Mouse (Mus musculus) stomach, postnatal 0 days (tissue): ENCODE data around the gene Cxcr6.

Source experiments
- CTCF ChIP-seq: IDR thresholded peaks from 2 replicates; pipeline ENCODE4 v1.5.1; 2016; ENCODE audit warnings: antibody characterized with exemption, low read depth, mild to moderate bottlenecking, moderate library complexity
- EP300 ChIP-seq: optimal IDR thresholded peaks from 2 replicates; pipeline ENCODE3; 2016; ENCODE audit warnings: antibody characterized with exemption

DNA sequence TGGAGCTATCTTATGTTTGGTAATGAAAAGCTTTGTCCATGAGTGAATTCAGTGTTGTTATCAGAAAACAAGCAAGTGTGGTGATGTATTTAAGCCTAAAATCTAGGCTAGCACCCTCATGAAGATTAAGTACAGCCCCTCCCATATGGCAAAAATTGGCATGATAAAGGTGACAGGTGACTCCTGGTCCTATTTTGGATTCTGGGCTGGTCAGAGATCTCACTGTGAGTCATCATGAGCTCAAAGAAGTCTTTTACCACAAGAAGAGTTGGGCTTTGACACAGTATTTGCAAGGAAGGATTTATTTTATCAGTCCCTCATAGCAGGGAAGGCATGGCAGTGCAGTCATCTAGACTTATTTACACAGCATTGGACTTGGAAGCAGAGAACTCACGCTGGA is 9.7 kb downstream of the Cxcr6 start:
- TF ChIP-seq CTCF = no peak
- TF ChIP-seq EP300 = no peak
